Mouse (Mus musculus) limb, embryonic 14.5 days (tissue): ENCODE results near the gene Sema4a. TPM values are rescaled to one million over a fixed set of nuclear protein-coding genes. Genes with fewer than 3 reads are reported as not detected.
A peak's percentile ranks its signal among the peaks of the same experiment; 100 is the strongest.

Source experiments
- ATAC-seq: fragments of 200-750 bp; cut with Nextera tagmentation; 2 replicates; pipeline ENCODE4 v1.8.0; 2017; ENCODE audit warnings: low read depth, moderate number of reproducible peaks, moderate TSS enrichment; ENCODE audit not compliant: low FRiP score
- DNase-seq: peaks from one replicate; pipeline ENCODE4 v3.0.0-alpha.2; 2015; ENCODE audit warnings: low spot score
- H3K27ac ChIP-seq: fragments of 300-500 bp; sonication (generic); replicated peaks from 2 replicates; pipeline ENCODE4 v1.5.1; 2014; ENCODE audit warnings: low read depth, mild to moderate bottlenecking, low read length, moderate library complexity, mixed read lengths
- H3K27me3 ChIP-seq: fragments of 300-500 bp; sonication (generic); 2 replicates; pipeline ENCODE4 v1.6.1; 2014; ENCODE audit warnings: low read length, mixed read lengths; ENCODE audit not compliant: control insufficient read depth, insufficient read depth
- H3K36me3 ChIP-seq: fragments of 300-500 bp; sonication (generic); 2 replicates; pipeline ENCODE4 v1.6.1; 2014; ENCODE audit warnings: mild to moderate bottlenecking, low read length, moderate library complexity, mixed read lengths; ENCODE audit not compliant: control insufficient read depth, insufficient read depth
- H3K4me1 ChIP-seq: fragments of 300-500 bp; sonication (generic); 2 replicates; pipeline ENCODE4 v1.6.1; 2014; ENCODE audit warnings: antibody characterized with exemption, low read length, mixed read lengths; ENCODE audit not compliant: control insufficient read depth, insufficient read depth
- H3K4me2 ChIP-seq: fragments of 300-500 bp; sonication (generic); replicated peaks from 2 replicates; pipeline ENCODE4 v1.6.1; 2014; ENCODE audit warnings: low read depth, mild to moderate bottlenecking, low read length, moderate library complexity; ENCODE audit not compliant: severe bottlenecking
- H3K4me3 ChIP-seq: fragments of 300-500 bp; sonication (generic); replicated peaks from 2 replicates; pipeline ENCODE4 v1.5.1; 2014; ENCODE audit warnings: low read length
- H3K9ac ChIP-seq: fragments of 300-500 bp; sonication (generic); 2 replicates; pipeline ENCODE4 v1.6.1; 2014; ENCODE audit warnings: mild to moderate bottlenecking, low read depth, low read length, moderate library complexity; ENCODE audit not compliant: severe bottlenecking
- H3K9me3 ChIP-seq: fragments of 300-500 bp; sonication (generic); 2 replicates; pipeline ENCODE4 v1.6.1; 2016; ENCODE audit warnings: low read length; ENCODE audit not compliant: control insufficient read depth
- POLR2A ChIP-seq: fragments of 200-500 bp; IDR thresholded peaks from 2 replicates; pipeline ENCODE4 v1.8.0; 2012; ENCODE audit warnings: inconsistent platforms, mild to moderate bottlenecking, moderate library complexity, borderline replicate concordance; ENCODE audit not compliant: insufficient read depth, insufficient read length; ENCODE audit errors: extremely low read depth
- WGBS: fragments of 180-500 bp; shearing (Covaris S2); extraction: QIAGEN DNeasy Blood & Tissue Kit; methylation state at CpG from one replicate; pipeline ENCODE4 v1.1.7; 2014; 5-methylcytosine and 5-hydroxymethylcytosine counted together
- polyA plus RNA-seq, 2 experiments: library from polyadenylated mRNA; depleted of rRNA in 1 of 2; stranded (reverse) in 1 of 2; unstranded in 1 of 2; fragments of >200 nt; fragmentation: Nextera tagmentation in 1 of 2; extraction: Ambion mirVana in 1 of 2; gene quantifications; 2 replicates each; pipeline versions ENCODE4 v1.2.1 to v1.2.3; 2012 to 2014

Sema4a gene
- polyA plus RNA-seq, 2 experiments: 13.5 to 14.4 TPM

DNA sequence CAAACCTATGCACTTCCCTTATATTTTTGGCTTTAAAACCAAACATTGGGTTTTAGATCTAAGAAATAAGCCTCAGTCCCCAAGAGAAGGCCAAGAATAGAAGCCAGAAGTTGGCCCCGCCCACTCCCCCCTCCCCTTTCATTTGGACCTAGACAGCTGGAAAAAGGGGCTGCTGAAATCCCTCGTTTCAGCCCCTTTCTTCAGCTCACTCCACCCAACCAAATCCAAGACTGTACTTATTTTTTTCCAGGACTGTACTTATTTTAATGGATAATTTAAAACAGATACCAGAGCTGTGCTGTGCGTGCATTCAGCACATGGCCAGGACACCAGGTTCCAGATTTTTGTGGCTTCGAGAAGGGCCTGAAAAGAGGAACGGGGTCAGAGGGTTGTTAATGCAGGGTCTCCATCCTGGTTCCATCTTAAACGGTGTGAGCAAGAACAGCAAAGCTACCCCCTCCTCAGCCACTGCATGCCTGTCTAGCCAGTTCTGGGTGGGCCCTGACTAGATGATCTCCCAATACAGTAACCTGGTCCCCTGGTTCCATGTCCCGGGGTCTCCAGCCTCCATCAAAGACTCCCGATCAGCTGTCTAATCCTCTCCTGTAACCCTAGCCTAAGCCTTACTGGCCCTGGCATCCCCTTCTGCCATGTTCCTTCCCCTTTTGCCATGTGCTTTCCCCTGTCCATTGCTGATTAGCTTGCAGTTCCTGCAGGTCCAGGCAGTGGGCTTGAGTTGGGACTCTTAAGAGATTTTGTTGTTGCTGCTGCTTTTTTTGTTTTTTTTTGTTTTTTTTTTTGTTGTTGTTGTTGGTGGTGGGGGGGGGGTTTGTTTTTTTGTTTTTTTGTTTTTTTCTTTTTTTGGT is 43.1 kb upstream of the Sema4a start:
- 15% methylated on average over 8 of the region's 8 CpGs for WGBS
- Histone ChIP-seq H3K4me1 (peaks cover 51% of the 10 kb centered on the region), H3K4me3 (peak overlapping the region; percentile 88; the same call in 1 of the 2 replicates), H3K9ac (no peak overlapping the region), H3K27me3 (no peaks in the 10 kb centered on the region), H3K27ac (peak overlapping the region; percentile 91), H3K36me3 (peaks cover 2% of the 10 kb centered on the region), H3K4me2 (peak overlapping the region; percentile 90), H3K9me3 (no peaks in the 10 kb centered on the region)
- peak; percentile 56 for ATAC-seq
- peak; percentile 94 for DNase-seq
- no peak for TF ChIP-seq POLR2A

DNA sequence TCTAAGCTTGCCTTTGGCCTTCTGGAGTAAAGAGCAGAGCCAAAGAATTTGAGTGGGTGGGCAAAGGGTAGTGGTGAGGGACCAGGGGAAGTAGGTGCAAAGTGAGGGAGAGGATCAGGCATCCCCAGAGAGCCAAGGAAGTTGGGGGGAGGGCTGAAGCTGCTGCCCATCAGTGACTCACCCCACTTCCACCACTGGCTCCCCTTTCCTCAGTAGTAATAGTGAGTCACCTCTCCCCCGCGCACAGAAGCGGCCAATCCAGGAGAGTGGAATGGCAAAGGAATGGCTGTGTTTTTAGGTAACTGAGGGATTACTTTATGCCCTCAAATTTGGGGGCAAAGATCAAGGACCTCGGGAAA is 42.5 kb upstream of the Sema4a start:
- DNase-seq (peak; percentile 50), ATAC-seq (peak; percentile 35)
- Histone ChIP-seq H3K27ac (peak overlapping the region; percentile 91), H3K27me3 (no peaks in the 10 kb centered on the region), H3K36me3 (peaks cover 7% of the 10 kb centered on the region), H3K9ac (peak overlapping the region; percentile 83; the same call in 1 of the 2 replicates), H3K4me1 (peaks cover 50% of the 10 kb centered on the region), H3K4me2 (peak overlapping the region; percentile 90), H3K4me3 (peak overlapping the region; percentile 88), H3K9me3 (no peaks in the 10 kb centered on the region)
- TF ChIP-seq POLR2A: no peak
- 10% methylated on average over 4 of the region's 4 CpGs for WGBS

DNA sequence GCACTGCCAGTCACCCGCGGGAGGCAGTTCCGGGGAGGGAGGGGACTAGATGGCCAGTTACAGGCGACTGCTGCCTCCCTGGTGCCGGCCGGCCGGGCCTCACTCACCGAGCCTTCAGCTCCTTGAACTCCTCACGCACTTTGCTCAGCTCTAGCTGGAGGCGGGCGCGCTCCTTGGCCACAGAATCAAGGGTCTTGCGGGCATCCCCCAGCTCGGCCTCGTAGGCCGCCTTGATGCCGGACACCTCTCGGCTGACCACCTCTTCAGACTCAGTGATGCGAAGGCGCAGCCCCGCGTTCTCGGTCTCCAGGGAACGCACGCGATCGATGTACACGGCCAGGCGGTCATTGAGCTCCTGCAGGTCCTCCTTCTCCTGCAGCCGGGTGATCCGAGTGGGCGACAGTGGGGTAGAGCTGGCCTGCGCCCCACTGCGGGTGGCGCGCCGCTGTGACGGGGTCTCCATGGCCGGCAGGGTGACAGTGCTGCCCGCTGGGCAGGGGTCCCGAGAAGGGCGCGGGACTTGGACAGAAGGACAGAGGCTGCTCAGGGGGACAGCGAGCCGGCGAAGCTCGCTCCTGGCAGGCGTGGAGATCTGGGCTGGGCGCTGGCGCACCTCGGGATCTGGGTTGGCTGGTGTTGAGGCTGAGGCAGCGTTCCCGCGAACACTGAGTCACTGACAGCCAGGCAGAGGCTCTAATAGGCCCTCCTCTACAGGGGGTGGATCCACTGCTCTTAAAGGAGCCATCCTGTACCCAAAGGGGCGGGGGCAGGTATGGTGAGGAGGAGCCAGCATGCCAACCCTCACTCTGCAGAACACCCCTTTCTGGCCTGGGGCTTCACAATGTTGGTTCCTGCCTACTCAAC is 41.9 kb upstream of the Sema4a start:
- ATAC-seq (peak; percentile 85), DNase-seq (peak; percentile 95)
- no peaks in the 10 kb centered on the region for H3K27me3 ChIP-seq
- peaks cover 8% of the 10 kb centered on the region for H3K36me3 ChIP-seq
- under 1% methylated on average over 54 of the region's 55 CpGs for WGBS
- peak overlapping the region; percentile 88 for H3K4me3 ChIP-seq
- H3K4me2 ChIP-seq: peak overlapping the region; percentile 90
- peak; percentile 75; the same call in 1 of the 2 replicates for TF ChIP-seq POLR2A
- H3K9me3 ChIP-seq: no peaks in the 10 kb centered on the region
- H3K4me1 ChIP-seq: peaks cover 50% of the 10 kb centered on the region
- peak overlapping the region; percentile 83 for H3K9ac ChIP-seq
- H3K27ac ChIP-seq: peak overlapping the region; percentile 91

DNA sequence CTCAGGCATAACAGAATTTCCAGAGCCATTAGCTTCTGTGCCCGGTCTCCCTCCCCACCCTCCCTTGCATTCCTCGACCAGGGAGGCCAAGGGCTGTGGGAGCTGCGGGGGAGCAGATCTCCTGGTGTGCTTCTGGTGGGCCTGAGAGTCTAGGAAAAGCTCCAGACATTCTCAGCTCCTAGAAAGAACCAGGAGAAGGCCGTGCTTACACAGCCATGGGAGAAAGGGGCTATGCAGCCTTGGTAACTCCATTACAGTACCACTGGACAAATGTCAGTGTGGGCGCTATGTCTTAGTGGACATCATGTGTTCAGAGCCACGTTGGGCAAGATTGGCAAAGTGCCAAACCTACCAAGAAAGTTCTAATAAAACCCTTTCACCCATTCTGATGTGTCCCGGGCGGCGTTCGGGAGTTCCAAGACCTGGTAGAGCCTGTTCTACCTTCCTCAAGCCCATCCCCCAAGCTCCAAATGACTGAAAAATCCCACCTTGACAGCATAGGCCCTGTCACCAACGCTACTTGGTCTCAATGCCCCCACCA is 41.1 kb upstream of the Sema4a start:
- WGBS: 10% methylated on average over 11 of the region's 11 CpGs
- Histone ChIP-seq H3K9me3 (no peaks in the 10 kb centered on the region), H3K4me1 (peaks cover 50% of the 10 kb centered on the region), H3K9ac (peak overlapping the region; percentile 83), H3K27ac (peak overlapping the region; percentile 91), H3K27me3 (no peaks in the 10 kb centered on the region), H3K36me3 (peaks cover 14% of the 10 kb centered on the region), H3K4me2 (peak overlapping the region; percentile 90), H3K4me3 (peak overlapping the region; percentile 88)
- TF ChIP-seq POLR2A: no peak
- ATAC-seq (no peak), DNase-seq (peak; percentile 44)

DNA sequence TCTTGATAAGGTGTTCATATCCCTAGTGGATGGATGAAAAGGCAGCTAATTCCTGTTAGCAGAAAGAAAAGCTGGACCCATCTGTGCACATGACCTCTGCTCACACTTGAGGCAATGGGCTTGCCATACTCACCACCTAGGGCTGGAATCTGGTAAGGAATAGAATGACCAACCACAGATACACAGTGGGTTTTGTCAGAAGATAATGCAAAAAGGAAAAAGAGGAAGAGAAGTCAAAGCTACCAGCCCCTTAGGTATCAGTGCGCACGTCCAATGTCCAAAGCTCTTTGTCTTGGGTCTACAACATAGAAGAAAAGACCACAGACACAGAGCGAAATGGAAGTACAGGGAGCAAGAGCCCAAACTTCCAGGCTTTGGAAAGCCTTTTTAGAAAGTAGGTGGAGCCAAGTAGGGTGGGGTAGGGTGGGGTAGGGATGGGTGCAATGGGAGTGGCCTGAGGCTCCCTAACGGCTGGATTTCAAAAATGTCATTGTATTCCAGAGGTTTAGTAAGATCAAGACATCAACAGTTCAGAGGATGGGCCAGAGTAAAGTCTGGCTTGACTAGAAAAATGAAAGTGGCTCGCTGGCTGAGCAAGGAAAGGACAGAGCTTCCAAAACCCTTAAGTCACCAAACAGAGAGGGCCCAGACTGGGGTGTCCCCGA is 40.5 kb upstream of the Sema4a start:
- H3K27ac ChIP-seq: peak overlapping the region; percentile 91

More for the DNA sequence above, 40.5 kb upstream of the Sema4a start:
- H3K4me3 ChIP-seq: peak overlapping the region; percentile 88
- peaks cover 48% of the 10 kb centered on the region for H3K4me1 ChIP-seq
- H3K36me3 ChIP-seq: peaks cover 14% of the 10 kb centered on the region
- DNase-seq (no peak), ATAC-seq (no peak)
- H3K27me3 ChIP-seq: no peaks in the 10 kb centered on the region
- no peak for TF ChIP-seq POLR2A
- WGBS: 49% methylated on average over 6 of the region's 6 CpGs
- peak overlapping the region; percentile 90 for H3K4me2 ChIP-seq
- H3K9me3 ChIP-seq: no peaks in the 10 kb centered on the region
- peak overlapping the region; percentile 83 for H3K9ac ChIP-seq
